Mouse (Mus musculus): ENCODE results near the gene Prr36.

Gene Prr36

GRCm38 (mm10) chr8:4201321-4201720, 15.9 kb downstream of the Prr36 start:
- DNase-seq (ENCODE audit: low spot score in 2 of 2): no peak

DNA sequence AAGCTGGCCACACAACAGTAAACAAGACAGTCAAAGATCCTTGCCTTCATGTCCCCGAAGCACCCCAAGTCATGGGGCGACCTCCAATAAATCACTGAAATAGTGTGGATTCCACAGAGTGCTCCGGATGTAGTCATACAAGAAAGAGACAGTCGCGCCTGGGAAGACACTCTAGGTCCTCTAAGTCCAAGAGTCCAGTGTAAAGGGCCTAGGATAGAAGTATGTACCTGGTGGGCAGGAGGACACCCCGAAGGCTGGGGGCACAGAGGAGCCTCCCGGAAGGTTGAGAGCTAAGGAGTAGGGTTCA, 23.7 kb downstream of the Prr36 start:
- DNase-seq (ENCODE audit: low spot score in 2 of 2): no peak

- peak; percentile 84 to 86 for DNase-seq (ENCODE audit: low spot score in 2 of 2)
Measured at GRCm38 (mm10) chr8:4192807-4193587, 24.3 kb downstream of the Prr36 start.

GRCm38 (mm10) chr8:4192305-4192704, 25.0 kb downstream of the Prr36 start:
- no peak for DNase-seq (ENCODE audit: low spot score in 2 of 2)

GRCm38 (mm10) chr8:4189031-4189722, 28.1 kb downstream of the Prr36 start:
- no peak for DNase-seq (ENCODE audit: low spot score in 2 of 2)

- no peak for DNase-seq (ENCODE audit: low spot score in 2 of 2)
Measured at GRCm38 (mm10) chr8:4188605-4189004, 28.7 kb downstream of the Prr36 start.

DNA sequence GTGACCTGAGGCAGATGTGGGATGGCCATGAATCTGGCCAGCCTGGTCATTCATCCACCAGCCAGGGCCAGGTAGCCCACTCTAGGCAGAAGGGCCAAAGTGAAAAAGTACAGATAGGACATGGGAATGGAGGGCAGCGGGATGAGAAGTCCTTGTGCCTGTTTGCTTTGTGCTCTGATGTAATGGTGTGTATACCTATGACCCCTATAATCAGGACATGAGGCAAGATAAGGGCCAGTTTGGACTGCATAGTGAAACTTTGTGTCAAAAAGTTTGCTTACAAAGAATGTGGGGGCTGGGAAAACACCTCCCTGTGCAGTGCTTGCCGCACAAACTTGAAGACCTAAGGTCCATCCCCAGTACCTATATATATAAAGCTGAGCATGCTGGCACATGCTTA, 31.1 kb downstream of the Prr36 start:
- DNase-seq (ENCODE audit: low spot score in 2 of 2): no peak

DNA sequence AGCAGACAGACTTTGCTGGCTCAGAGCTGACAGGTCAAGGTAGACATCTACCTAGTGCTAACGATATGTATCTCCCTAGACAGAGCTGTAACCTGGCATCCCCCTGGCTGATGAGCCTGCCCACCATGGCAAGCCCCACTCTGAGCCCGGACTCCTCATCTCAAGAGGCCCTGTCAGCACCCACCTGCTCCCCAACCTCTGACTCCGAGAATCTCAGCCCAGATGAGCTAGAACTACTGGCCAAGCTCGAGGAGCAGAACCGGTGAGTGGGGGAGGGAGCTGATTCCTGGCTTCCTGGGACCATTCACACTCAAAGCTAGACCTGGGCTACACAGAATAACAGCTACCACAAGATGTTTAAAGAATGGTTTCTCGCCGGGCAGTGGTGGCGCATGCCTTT, 33.9 kb downstream of the Prr36 start:
- no peak for DNase-seq (ENCODE audit: low spot score in 2 of 2)

DNA sequence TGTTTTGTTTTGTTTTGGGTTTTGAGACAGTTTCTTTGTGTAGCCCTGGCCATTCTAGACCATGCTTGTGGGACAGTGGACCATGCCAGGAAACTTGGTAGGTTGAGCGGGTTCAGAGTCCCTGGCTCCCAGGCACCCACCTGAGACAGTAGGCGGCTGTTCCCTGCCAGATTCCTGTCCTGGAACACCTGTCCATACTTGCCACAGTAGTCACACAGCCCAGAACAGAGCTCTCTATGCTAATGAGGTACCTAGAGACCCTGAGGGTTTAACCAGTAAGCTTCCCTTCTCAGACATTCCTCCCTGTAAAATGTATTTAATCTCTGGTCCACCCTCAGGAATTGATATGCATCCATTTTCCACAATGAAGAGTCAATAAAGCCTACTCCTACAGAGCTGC, 43.2 kb downstream of the Prr36 start:
- no peak for DNase-seq (ENCODE audit: low spot score in 2 of 2)

DNA sequence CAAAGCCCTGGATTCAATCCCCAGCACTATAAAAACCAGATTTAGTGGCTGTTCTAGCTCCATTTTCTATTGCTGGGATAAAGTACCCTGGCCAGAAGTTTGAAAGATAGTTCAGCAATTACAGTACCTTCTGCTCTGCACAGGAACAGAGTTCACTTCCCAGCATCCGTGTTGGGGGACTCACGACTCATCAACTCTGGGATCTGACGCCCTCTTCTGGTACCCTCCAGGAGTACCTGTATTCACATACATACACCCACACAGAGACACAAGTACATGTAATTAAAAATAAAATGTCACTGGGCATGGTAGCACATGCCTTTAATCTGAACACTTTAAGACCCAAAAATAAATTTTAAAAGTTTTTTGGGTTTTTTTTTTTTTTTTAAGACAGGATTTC, 44.8 kb downstream of the Prr36 start:
- no peak for DNase-seq (ENCODE audit: low spot score in 2 of 2)

GRCm38 (mm10) chr8:4167918-4168317, 49.3 kb downstream of the Prr36 start:
- DNase-seq (ENCODE audit: low spot score in 2 of 2): no peak

DNA sequence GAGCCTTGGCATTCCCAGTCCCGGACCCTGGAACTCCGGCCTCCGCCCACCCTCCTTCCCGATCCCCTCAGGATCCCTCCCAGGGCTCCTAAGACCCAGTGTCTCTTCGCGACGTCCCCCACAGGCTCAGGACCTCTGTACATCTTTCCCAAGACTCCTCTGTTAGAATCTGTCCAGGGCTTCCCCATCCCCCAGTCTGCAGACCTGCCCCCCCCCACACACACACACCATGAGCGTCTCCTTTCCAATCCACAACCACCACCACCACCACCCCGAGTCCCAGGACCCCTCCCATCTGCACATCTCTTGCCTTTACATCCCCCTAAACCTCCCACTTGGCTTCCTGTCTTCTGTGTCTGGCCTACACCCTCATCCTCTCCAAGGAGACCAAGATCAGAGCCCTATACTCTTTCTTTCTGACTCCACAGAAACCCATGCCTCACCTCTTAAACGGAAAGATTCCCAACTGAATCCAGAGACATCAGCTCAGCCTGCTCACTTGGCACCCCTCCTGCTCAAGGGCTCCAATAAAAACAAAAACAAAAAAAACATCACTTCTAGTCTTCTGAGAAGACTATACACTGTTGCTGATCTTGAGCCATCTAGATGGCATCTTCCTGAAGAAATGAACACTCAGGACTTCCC, 50.3 kb downstream of the Prr36 start:
- DNase-seq (ENCODE audit: low spot score in 2 of 2): no peak

DNA sequence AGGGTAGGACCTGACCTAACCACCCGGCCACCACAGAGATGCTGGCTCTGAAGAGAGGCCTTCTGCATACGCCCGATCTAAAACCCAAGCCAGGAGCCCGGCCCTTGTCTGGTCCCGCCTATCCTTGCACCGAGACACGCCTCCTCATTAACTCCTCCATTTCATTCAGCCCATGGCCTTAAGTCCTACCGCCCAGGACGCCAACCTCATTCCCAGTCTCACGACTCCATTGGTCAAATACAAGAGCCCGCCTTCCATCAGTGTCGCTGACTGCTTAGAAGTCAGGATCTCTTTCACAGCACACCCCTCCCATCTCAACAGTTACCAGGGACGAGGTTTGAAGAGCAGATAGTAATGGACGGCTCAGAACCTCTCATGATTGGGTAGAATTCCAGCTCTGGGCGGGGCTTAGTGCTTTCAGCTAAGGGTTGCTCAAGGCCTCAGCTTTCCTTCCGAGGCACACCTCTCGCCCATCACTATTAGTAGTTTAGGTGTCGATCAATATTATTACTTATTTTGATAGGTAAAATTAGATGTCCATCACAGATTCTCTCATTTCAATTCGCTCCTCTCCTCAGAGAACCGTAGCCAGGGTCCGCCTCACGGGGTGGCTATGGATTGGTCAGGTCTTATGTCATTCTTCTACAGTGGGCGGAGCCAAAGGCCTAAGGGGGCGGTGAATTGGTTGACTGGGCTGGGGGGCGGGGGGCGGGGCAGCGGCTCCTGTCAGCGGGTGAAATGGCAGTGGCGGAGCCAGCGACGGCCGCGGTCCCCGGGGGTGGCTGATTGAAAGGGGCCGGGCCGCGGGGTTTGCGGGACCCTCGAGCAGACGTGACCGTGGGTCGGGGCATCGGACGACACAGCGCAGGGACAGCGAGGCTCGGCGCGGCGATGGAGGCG, 51.2 kb downstream of the Prr36 start, which contains the start of gene Evi5l:
Gene Evi5l (plus strand): TSS at position 716 of the 900 bp plus-strand sequence.
- peak; percentile 98 to 100 for DNase-seq (ENCODE audit: low spot score in 2 of 2)

- no peak for DNase-seq (ENCODE audit: low spot score in 2 of 2)
Measured at GRCm38 (mm10) chr8:4165176-4165851, 51.9 kb downstream of the Prr36 start.

- DNase-seq (ENCODE audit: low spot score in 2 of 2): no peak
Measured at GRCm38 (mm10) chr8:4162786-4163185, 54.5 kb downstream of the Prr36 start.
